Mouse (Mus musculus) liver, embryonic 13.5 days (tissue): ENCODE measurements around the gene Jmjd1c. TPM values are rescaled to one million over a fixed set of nuclear protein-coding genes. Genes with fewer than 3 reads are reported as not detected.

Experiments used
- ATAC-seq: fragments of 200-750 bp; cut with Nextera tagmentation; 2 replicates; pipeline ENCODE4 v1.8.0; 2017; ENCODE audit warnings: low read depth, mild to moderate bottlenecking, moderate number of reproducible peaks, moderate library complexity
- DNase-seq: peaks from one replicate; pipeline ENCODE4 v3.0.0; 2022
- H3K27ac ChIP-seq: fragments of 300-500 bp; sonication (generic); 2 replicates; pipeline ENCODE4 v1.5.1; 2015; ENCODE audit warnings: moderate library complexity, mild to moderate bottlenecking, inconsistent platforms
- H3K27me3 ChIP-seq: fragments of 300-500 bp; sonication (generic); 2 replicates; pipeline ENCODE4 v1.6.1; 2015; ENCODE audit warnings: mild to moderate bottlenecking, inconsistent platforms
- H3K36me3 ChIP-seq: fragments of 300-500 bp; sonication (generic); 2 replicates; pipeline ENCODE4 v1.6.1; 2015; ENCODE audit warnings: mild to moderate bottlenecking, inconsistent platforms
- H3K4me1 ChIP-seq: fragments of 300-500 bp; sonication (generic); replicated peaks from 2 replicates; pipeline ENCODE4 v1.6.1; 2015; ENCODE audit warnings: inconsistent platforms
- H3K4me2 ChIP-seq: fragments of 300-500 bp; sonication (generic); 2 replicates; pipeline ENCODE4 v1.6.1; 2015; ENCODE audit warnings: inconsistent platforms, mild to moderate bottlenecking, moderate library complexity
- H3K4me3 ChIP-seq: fragments of 300-500 bp; sonication (generic); replicated peaks from 2 replicates; pipeline ENCODE4 v1.5.1; 2015; ENCODE audit warnings: mild to moderate bottlenecking, inconsistent platforms
- H3K9ac ChIP-seq: fragments of 300-500 bp; sonication (generic); 2 replicates; pipeline ENCODE4 v1.6.1; 2015; ENCODE audit warnings: mild to moderate bottlenecking, inconsistent platforms
- H3K9me3 ChIP-seq: fragments of 300-500 bp; sonication (generic); replicated peaks from 2 replicates; pipeline ENCODE4 v1.6.1; 2016; ENCODE audit warnings: inconsistent platforms
- WGBS: fragments of 180-500 bp; shearing (Covaris S2); methylation state at CpG from one replicate; pipeline ENCODE4 v1.1.7; 2015; ENCODE audit not compliant: insufficient replicate concordance; 5-methylcytosine and 5-hydroxymethylcytosine counted together
- polyA plus RNA-seq: library from polyadenylated mRNA; unstranded; fragments of >200 nt; fragmentation: Nextera tagmentation; extraction: Ambion mirVana; gene quantifications from 2 replicates; pipeline ENCODE4 v1.2.1, GENCODE M21; 2015

Gene Jmjd1c
- polyA plus RNA-seq, 1 experiment from 2014 or later = 10.4 TPM

- H3K36me3 ChIP-seq = no peaks in the 10 kb centered on the region
- no peaks in the 10 kb centered on the region for H3K27me3 ChIP-seq
- H3K9me3 ChIP-seq = no peaks in the 10 kb centered on the region
- 75% methylated on average over 6 of the region's 6 CpGs for WGBS
- H3K27ac ChIP-seq = no peak overlapping the region
- H3K4me2 ChIP-seq = no peak overlapping the region
- peaks cover 23% of the 10 kb centered on the region for H3K4me1 ChIP-seq
- DNase-seq (no peak), ATAC-seq (no peak)
- no peak overlapping the region for H3K9ac ChIP-seq
- no peak overlapping the region for H3K4me3 ChIP-seq
Measured at GRCm38 (mm10) chr10:67057696-67058095, 38.2 kb upstream of the Jmjd1c start.

- H3K27me3 ChIP-seq = no peaks in the 10 kb centered on the region
- DNase-seq = no peak
- peaks cover 18% of the 10 kb centered on the region for H3K4me1 ChIP-seq
- H3K4me2 ChIP-seq = no peak overlapping the region
- no peak for ATAC-seq
- H3K4me3 ChIP-seq = no peak overlapping the region
- H3K27ac ChIP-seq = no peak overlapping the region
- 76% methylated on average over 7 of the region's 7 CpGs for WGBS
- no peaks in the 10 kb centered on the region for H3K36me3 ChIP-seq
- no peak overlapping the region for H3K9ac ChIP-seq
- no peaks in the 10 kb centered on the region for H3K9me3 ChIP-seq
Measured at GRCm38 (mm10) chr10:67058297-67058696, 37.6 kb upstream of the Jmjd1c start.

GRCm38 (mm10) chr10:67058702-67059101 lies 37.2 kb upstream of the Jmjd1c start:
- 67% methylated on average over 6 of the region's 6 CpGs for WGBS
- Histone ChIP-seq H3K9me3 (no peaks in the 10 kb centered on the region), H3K36me3 (no peaks in the 10 kb centered on the region), H3K27me3 (no peaks in the 10 kb centered on the region), H3K9ac (no peak overlapping the region), H3K4me1 (peaks cover 18% of the 10 kb centered on the region), H3K4me3 (no peak overlapping the region), H3K4me2 (no peak overlapping the region), H3K27ac (no peak overlapping the region)
- no peak for DNase-seq
- no peak for ATAC-seq

GRCm38 (mm10) chr10:67061367-67061801 lies 34.5 kb upstream of the Jmjd1c start:
- DNase-seq = no peak
- H3K4me2 ChIP-seq = no peak overlapping the region
- no peaks in the 10 kb centered on the region for H3K9me3 ChIP-seq
- peaks cover 14% of the 10 kb centered on the region for H3K4me1 ChIP-seq
- 68% methylated on average over 10 of the region's 10 CpGs for WGBS
- no peak overlapping the region for H3K9ac ChIP-seq
- no peak overlapping the region for H3K27ac ChIP-seq
- no peaks in the 10 kb centered on the region for H3K36me3 ChIP-seq
- H3K4me3 ChIP-seq = no peak overlapping the region
- H3K27me3 ChIP-seq = no peaks in the 10 kb centered on the region
- ATAC-seq = no peak

GRCm38 (mm10) chr10:67061823-67062222 lies 34.1 kb upstream of the Jmjd1c start:
- peaks cover 10% of the 10 kb centered on the region for H3K4me1 ChIP-seq
- DNase-seq = no peak
- no peak for ATAC-seq
- no peaks in the 10 kb centered on the region for H3K27me3 ChIP-seq
- no peak overlapping the region for H3K27ac ChIP-seq
- H3K9me3 ChIP-seq = no peaks in the 10 kb centered on the region
- H3K4me3 ChIP-seq = no peak overlapping the region
- H3K4me2 ChIP-seq = no peak overlapping the region
- no peak overlapping the region for H3K9ac ChIP-seq
- 59% methylated on average over 4 of the region's 4 CpGs for whole genome bisulfite sequencing
- H3K36me3 ChIP-seq = no peaks in the 10 kb centered on the region

GRCm38 (mm10) chr10:67065277-67065887 lies 30.5 kb upstream of the Jmjd1c start:
- Histone ChIP-seq H3K36me3 (no peaks in the 10 kb centered on the region), H3K27me3 (no peaks in the 10 kb centered on the region), H3K4me1 (peaks cover 8% of the 10 kb centered on the region; the same call in 1 of the 2 replicates), H3K4me3 (no peak overlapping the region), H3K9me3 (no peaks in the 10 kb centered on the region), H3K9ac (no peak overlapping the region), H3K4me2 (no peak overlapping the region), H3K27ac (no peak overlapping the region)
- WGBS = 57% methylated on average over 7 of the region's 7 CpGs
- DNase-seq (no peak), ATAC-seq (no peak)

- H3K27ac ChIP-seq = no peak overlapping the region
- H3K4me3 ChIP-seq = no peak overlapping the region
- no peak for ATAC-seq
Measured at GRCm38 (mm10) chr10:67065927-67066326, 30.0 kb upstream of the Jmjd1c start.

GRCm38 (mm10) chr10:67066421-67066820 lies 29.5 kb upstream of the Jmjd1c start:
- Histone ChIP-seq H3K9ac (no peak overlapping the region), H3K4me1 (peaks cover 8% of the 10 kb centered on the region; the same call in 1 of the 2 replicates), H3K27ac (no peak overlapping the region), H3K27me3 (no peaks in the 10 kb centered on the region), H3K9me3 (no peaks in the 10 kb centered on the region), H3K4me2 (no peak overlapping the region), H3K36me3 (no peaks in the 10 kb centered on the region), H3K4me3 (no peak overlapping the region)
- 68% methylated on average over 3 of the region's 3 CpGs for WGBS
- DNase-seq (no peak), ATAC-seq (no peak)

More at GRCm38 (mm10) chr10:67065927-67066326, 30.0 kb upstream of the Jmjd1c start:
- H3K4me1 ChIP-seq = peaks cover 8% of the 10 kb centered on the region; the same call in 1 of the 2 replicates
- WGBS = 66% methylated on average over 5 of the region's 5 CpGs
- no peaks in the 10 kb centered on the region for H3K36me3 ChIP-seq
- no peaks in the 10 kb centered on the region for H3K9me3 ChIP-seq
- H3K27me3 ChIP-seq = no peaks in the 10 kb centered on the region
- no peak overlapping the region for H3K4me2 ChIP-seq
- H3K9ac ChIP-seq = no peak overlapping the region
- no peak for DNase-seq

- no peak overlapping the region for H3K27ac ChIP-seq
- no peaks in the 10 kb centered on the region for H3K36me3 ChIP-seq
- 0 out of 2 replicates have a peak overlapping the region, but pooled peaks have one; percentile 0 for H3K4me2 ChIP-seq
- 20% methylated on average over 10 of the region's 10 CpGs for WGBS
- H3K4me3 ChIP-seq = no peak overlapping the region
- no peaks in the 10 kb centered on the region for H3K9me3 ChIP-seq
- no peaks in the 10 kb centered on the region for H3K27me3 ChIP-seq
- ATAC-seq (no peak), DNase-seq (no peak)
- peaks cover 12% of the 10 kb centered on the region for H3K4me1 ChIP-seq
- no peak overlapping the region for H3K9ac ChIP-seq
Measured at GRCm38 (mm10) chr10:67069013-67069412, 26.9 kb upstream of the Jmjd1c start.

GRCm38 (mm10) chr10:67071389-67071788 lies 24.5 kb upstream of the Jmjd1c start:
- Histone ChIP-seq H3K4me3 (no peak overlapping the region), H3K9ac (no peak overlapping the region), H3K9me3 (no peaks in the 10 kb centered on the region), H3K27me3 (no peaks in the 10 kb centered on the region), H3K27ac (no peak overlapping the region), H3K4me1 (peaks cover 6% of the 10 kb centered on the region), H3K36me3 (no peaks in the 10 kb centered on the region), H3K4me2 (no peak overlapping the region)
- no peak for ATAC-seq
- no peak for DNase-seq
- 51% methylated on average over 4 of the region's 4 CpGs for WGBS

- Histone ChIP-seq H3K27me3 (no peaks in the 10 kb centered on the region), H3K9ac (no peak overlapping the region), H3K4me2 (no peak overlapping the region), H3K4me1 (peaks cover 6% of the 10 kb centered on the region), H3K27ac (no peak overlapping the region), H3K36me3 (no peaks in the 10 kb centered on the region), H3K4me3 (no peak overlapping the region), H3K9me3 (no peaks in the 10 kb centered on the region)
- DNase-seq (no peak), ATAC-seq (no peak)
- 33% methylated on average over 5 of the region's 5 CpGs for WGBS
Measured at GRCm38 (mm10) chr10:67071884-67072283, 24.0 kb upstream of the Jmjd1c start.

GRCm38 (mm10) chr10:67072600-67072999 lies 23.3 kb upstream of the Jmjd1c start:
- ATAC-seq = no peak
- Histone ChIP-seq H3K4me2 (no peak overlapping the region), H3K4me1 (peaks cover 6% of the 10 kb centered on the region), H3K9ac (no peak overlapping the region), H3K27me3 (no peaks in the 10 kb centered on the region), H3K9me3 (no peaks in the 10 kb centered on the region), H3K27ac (no peak overlapping the region), H3K36me3 (no peaks in the 10 kb centered on the region), H3K4me3 (no peak overlapping the region)
- WGBS = 64% methylated on average over 4 of the region's 4 CpGs
- DNase-seq = no peak
